Mouse (Mus musculus): ENCODE measurements around the gene Astn1. TPM values are rescaled to one million over a fixed set of nuclear protein-coding genes. Genes with fewer than 3 reads are reported as not detected.

Astn1 gene
- polyA plus RNA-seq, 1 experiment from 2014 or later, result 0.33 TPM

- 53% methylated on average over 2 of the region's 2 CpGs for whole genome bisulfite sequencing
- Histone ChIP-seq H3K4me1 (replicated peaks; ENCODE audit: control insufficient read depth, insufficient read depth, low read length) (no peaks in the 10 kb centered on the region), H3K27me3 (ENCODE audit: control insufficient read depth, insufficient read depth, low read depth, low read length) (no peaks in the 10 kb centered on the region), H3K36me3 (ENCODE audit: control insufficient read depth, insufficient read depth, low read length) (no peaks in the 10 kb centered on the region), H3K27ac (ENCODE audit: low read length) (peak overlapping the region; percentile 77; the same call in 1 of the 2 replicates), H3K9me3 (ENCODE audit: control insufficient read depth, low read length) (no peaks in the 10 kb centered on the region), H3K9ac (ENCODE audit: low read length) (no peak overlapping the region), H3K4me3 (ENCODE audit: low read length) (no peak overlapping the region), H3K4me2 (ENCODE audit: low read depth, low read length) (no peak overlapping the region)
- ATAC-seq (ENCODE audit: low read depth), result no peak
Observed at GRCm38 (mm10) chr1:158700147-158700546, 338.1 kb downstream of the Astn1 start.

DNA sequence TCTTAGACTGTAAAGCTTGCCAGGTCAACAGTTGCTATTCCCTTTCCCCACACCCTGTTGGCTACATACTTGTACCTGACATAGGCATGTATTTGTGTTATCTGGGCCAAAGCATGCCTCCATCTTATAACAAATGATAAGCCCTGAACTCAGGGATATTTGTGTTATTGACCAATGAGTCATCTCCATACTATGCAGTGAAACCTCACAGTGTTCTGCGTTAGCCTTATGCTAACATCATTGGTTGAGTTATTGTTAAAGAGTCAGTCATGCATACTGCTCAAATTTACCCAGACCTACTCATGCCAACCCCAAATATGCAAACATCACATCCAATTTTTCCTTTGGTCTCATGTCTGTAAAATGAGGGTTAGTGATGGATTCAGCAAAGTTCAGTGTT, 339.3 kb downstream of the Astn1 start:
- Histone ChIP-seq H3K36me3 (ENCODE audit: control insufficient read depth, insufficient read depth, low read length) (no peaks in the 10 kb centered on the region), H3K4me2 (ENCODE audit: low read depth, low read length) (no peak overlapping the region), H3K4me1 (replicated peaks; ENCODE audit: control insufficient read depth, insufficient read depth, low read length) (no peaks in the 10 kb centered on the region), H3K4me3 (ENCODE audit: low read length) (no peak overlapping the region), H3K27ac (ENCODE audit: low read length) (no peak overlapping the region), H3K9ac (ENCODE audit: low read length) (no peak overlapping the region), H3K27me3 (ENCODE audit: control insufficient read depth, insufficient read depth, low read depth, low read length) (no peaks in the 10 kb centered on the region), H3K9me3 (ENCODE audit: control insufficient read depth, low read length) (no peaks in the 10 kb centered on the region)
- 54% methylated on average over 1 of the region's 1 CpGs for WGBS
- ATAC-seq (ENCODE audit: low read depth), result no peak

GRCm38 (mm10) chr1:158713301-158714095, 351.4 kb downstream of the Astn1 start:
- Histone ChIP-seq H3K9me3 (ENCODE audit: control insufficient read depth, low read length) (no peaks in the 10 kb centered on the region), H3K9ac (ENCODE audit: low read length) (no peak overlapping the region), H3K4me2 (ENCODE audit: low read depth, low read length) (no peak overlapping the region), H3K4me1 (replicated peaks; ENCODE audit: control insufficient read depth, insufficient read depth, low read length) (0 out of 2 replicates have a peak, but pooled peaks cover 2% of the 10 kb centered on the region), H3K36me3 (ENCODE audit: control insufficient read depth, insufficient read depth, low read length) (no peaks in the 10 kb centered on the region), H3K4me3 (ENCODE audit: low read length) (no peak overlapping the region), H3K27ac (ENCODE audit: low read length) (no peak overlapping the region), H3K27me3 (ENCODE audit: control insufficient read depth, insufficient read depth, low read depth, low read length) (no peaks in the 10 kb centered on the region)
- ATAC-seq (ENCODE audit: low read depth), result peak; percentile 12; the same call in 1 of the 2 replicates
- 32% methylated on average over 5 of the region's 5 CpGs for WGBS

- Histone ChIP-seq H3K4me2 (ENCODE audit: low read depth, low read length) (no peak overlapping the region), H3K27ac (ENCODE audit: low read length) (no peak overlapping the region), H3K36me3 (ENCODE audit: control insufficient read depth, insufficient read depth, low read length) (no peaks in the 10 kb centered on the region), H3K9me3 (ENCODE audit: control insufficient read depth, low read length) (no peaks in the 10 kb centered on the region), H3K27me3 (ENCODE audit: control insufficient read depth, insufficient read depth, low read depth, low read length) (no peaks in the 10 kb centered on the region), H3K9ac (ENCODE audit: low read length) (no peak overlapping the region), H3K4me1 (replicated peaks; ENCODE audit: control insufficient read depth, insufficient read depth, low read length) (no peaks in the 10 kb centered on the region), H3K4me3 (ENCODE audit: low read length) (no peak overlapping the region)
- ATAC-seq (ENCODE audit: low read depth), result no peak
- WGBS, result 45% methylated on average over 4 of the region's 4 CpGs
Observed at GRCm38 (mm10) chr1:158732868-158733496, 370.9 kb downstream of the Astn1 start.

GRCm38 (mm10) chr1:158739132-158739919, 377.3 kb downstream of the Astn1 start:
- Histone ChIP-seq H3K27me3 (ENCODE audit: control insufficient read depth, insufficient read depth, low read depth, low read length) (no peaks in the 10 kb centered on the region), H3K4me1 (replicated peaks; ENCODE audit: control insufficient read depth, insufficient read depth, low read length) (peaks cover 3% of the 10 kb centered on the region; the same call in 1 of the 2 replicates), H3K9me3 (ENCODE audit: control insufficient read depth, low read length) (no peaks in the 10 kb centered on the region), H3K27ac (ENCODE audit: low read length) (no peak overlapping the region), H3K9ac (ENCODE audit: low read length) (no peak overlapping the region), H3K4me2 (ENCODE audit: low read depth, low read length) (no peak overlapping the region), H3K4me3 (ENCODE audit: low read length) (no peak overlapping the region), H3K36me3 (ENCODE audit: control insufficient read depth, insufficient read depth, low read length) (no peaks in the 10 kb centered on the region)
- ATAC-seq (ENCODE audit: low read depth), result no peak
- WGBS, result 35% methylated on average over 5 of the region's 5 CpGs

DNA sequence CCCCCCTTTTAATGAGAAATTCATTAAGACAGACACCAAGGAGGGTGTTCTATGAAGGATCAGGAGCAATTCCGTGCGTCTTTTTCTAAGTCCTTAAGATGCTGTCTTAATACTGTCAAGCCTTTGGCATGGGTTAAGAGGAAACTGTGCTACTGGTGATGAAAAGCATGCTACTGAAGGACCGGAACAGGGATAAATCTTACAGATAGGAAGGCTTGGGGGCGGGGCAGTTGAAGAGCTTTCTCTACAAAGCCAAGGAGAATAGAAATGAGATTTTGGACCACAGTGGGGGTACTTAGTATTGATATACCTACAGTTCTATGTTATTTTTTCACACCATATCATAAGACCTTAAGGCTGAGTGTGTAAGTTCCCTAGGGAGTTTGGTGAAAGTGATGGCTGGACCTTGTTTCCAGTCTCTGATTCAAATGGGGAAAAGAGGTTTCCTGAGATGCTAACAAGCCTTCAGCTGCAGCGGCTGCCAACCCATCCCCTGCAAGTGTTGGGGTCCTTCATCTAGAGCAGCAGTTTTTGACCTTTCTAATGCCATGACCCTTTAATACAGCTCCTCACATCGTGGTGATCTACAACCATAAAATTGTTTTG, 378.2 kb downstream of the Astn1 start:
- no peak overlapping the region for H3K9ac ChIP-seq (ENCODE audit: low read length)
- H3K4me3 ChIP-seq (ENCODE audit: low read length), result no peak overlapping the region
- H3K27ac ChIP-seq (ENCODE audit: low read length), result no peak overlapping the region
- H3K27me3 ChIP-seq (ENCODE audit: control insufficient read depth, insufficient read depth, low read depth, low read length), result no peaks in the 10 kb centered on the region
- no peak overlapping the region for H3K4me2 ChIP-seq (ENCODE audit: low read depth, low read length)
- H3K9me3 ChIP-seq (ENCODE audit: control insufficient read depth, low read length), result no peaks in the 10 kb centered on the region
- 58% methylated on average over 6 of the region's 6 CpGs for WGBS
- ATAC-seq (ENCODE audit: low read depth), result no peak
- H3K36me3 ChIP-seq (ENCODE audit: control insufficient read depth, insufficient read depth, low read length), result no peaks in the 10 kb centered on the region
- peaks cover 3% of the 10 kb centered on the region; the same call in 1 of the 2 replicates for H3K4me1 ChIP-seq (replicated peaks; ENCODE audit: control insufficient read depth, insufficient read depth, low read length)

GRCm38 (mm10) chr1:158740949-158741348, 378.9 kb downstream of the Astn1 start:
- no peak for ATAC-seq (ENCODE audit: low read depth)
- WGBS, result 81% methylated on average over 5 of the region's 5 CpGs

More at GRCm38 (mm10) chr1:158740949-158741348, 378.9 kb downstream of the Astn1 start:
- H3K4me3 ChIP-seq (ENCODE audit: low read length), result no peak overlapping the region
- H3K27ac ChIP-seq (ENCODE audit: low read length), result no peak overlapping the region
- H3K9ac ChIP-seq (ENCODE audit: low read length), result no peak overlapping the region
- H3K4me1 ChIP-seq (replicated peaks; ENCODE audit: control insufficient read depth, insufficient read depth, low read length), result peaks cover 3% of the 10 kb centered on the region; the same call in 1 of the 2 replicates
- no peaks in the 10 kb centered on the region for H3K36me3 ChIP-seq (ENCODE audit: control insufficient read depth, insufficient read depth, low read length)
- H3K27me3 ChIP-seq (ENCODE audit: control insufficient read depth, insufficient read depth, low read depth, low read length), result no peaks in the 10 kb centered on the region
- no peaks in the 10 kb centered on the region for H3K9me3 ChIP-seq (ENCODE audit: control insufficient read depth, low read length)
- H3K4me2 ChIP-seq (ENCODE audit: low read depth, low read length), result no peak overlapping the region
